Mouse (Mus musculus): Measurements from ENCODE around the gene Cpped1.

The Cpped1 gene

GRCm38 (mm10) chr16:11774321-11774720 lies 134.9 kb downstream of the Cpped1 start:
- in situ Hi-C loops (cut with MboI, MseI), result loop anchor here (10.0 kb wide), 1 partner anchor 1550 kb away; no protein-coding TSS in a partner anchor

- in situ Hi-C loops (cut with MboI, MseI), result loop anchor here (10.0 kb wide), 1 partner anchor 1552 kb away; no protein-coding TSS in a partner anchor
Measured at GRCm38 (mm10) chr16:11772318-11772717, 136.9 kb downstream of the Cpped1 start.

- in situ Hi-C loops (cut with MboI, MseI), result no loop called here
Measured at GRCm38 (mm10) chr16:11757951-11758350, 151.3 kb downstream of the Cpped1 start.

- in situ Hi-C loops (cut with MboI, MseI), result no loop called here
Measured at GRCm38 (mm10) chr16:11757471-11757870, 151.8 kb downstream of the Cpped1 start.

GRCm38 (mm10) chr16:11756598-11757245 lies 152.5 kb downstream of the Cpped1 start:
- in situ Hi-C loops (cut with MboI, MseI), result no loop called here

GRCm38 (mm10) chr16:11755281-11756066 lies 153.8 kb downstream of the Cpped1 start:
- in situ Hi-C loops (cut with MboI, MseI), result no loop called here

GRCm38 (mm10) chr16:11754136-11754535 lies 155.1 kb downstream of the Cpped1 start:
- in situ Hi-C loops (cut with MboI, MseI), result no loop called here

Measured in regulatory T cell (primary cell).